Mouse (Mus musculus): ENCODE measurements at regions not wholly inside any gene's neighbourhood (a gene's known extent, or its start where the extent isn't known, plus 50 kb on each side); places are given as distances from the start of the nearest gene placed in this dataset.

- DNase-seq (ENCODE audit: low spot score) = no peak
- Histone ChIP-seq H3K36me3 (replicated peaks) (no peaks in the 10 kb centered on the region), H3K9me3 (replicated peaks) (no peaks in the 10 kb centered on the region), H3K4me3 (ENCODE audit: low read depth, low read length) (no peak overlapping the region), H3K4me1 (ENCODE audit: insufficient read depth, low read depth, low read length) (peaks cover 4% of the 10 kb centered on the region; the same call in 1 of the 2 replicates), H3K27me3 (ENCODE audit: insufficient read depth, low read length) (peaks cover 19% of the 10 kb centered on the region; the same call in 1 of the 2 replicates)
- no peak for TF ChIP-seq CTCF (IDR thresholded peaks at IDR 0.05; ENCODE audit: low read depth, low read length)
- no peak for TF ChIP-seq POLR2AphosphoS5 (IDR thresholded peaks at IDR 0.05; ENCODE audit: insufficient replicate concordance, low read depth, low read length)
- no peak for TF ChIP-seq GATA1 (IDR thresholded peaks at IDR 0.05; ENCODE audit: borderline replicate concordance, low read length)
- no peak for TF ChIP-seq TAL1 (conservative IDR thresholded peaks at IDR 0.05; ENCODE audit: low read depth, low read length)
- no peak for TF ChIP-seq GATA2 (IDR thresholded peaks at IDR 0.05; ENCODE audit: borderline replicate concordance, low read depth, low read length)
- no peak for ATAC-seq (ENCODE audit: extremely low read depth, insufficient number of reproducible peaks, low FRiP score, poor library complexity, severe bottlenecking)
Measured at GRCm38 (mm10) chr16:58294457-58294856, 113.8 kb upstream of the Dcbld2 start.

DNA sequence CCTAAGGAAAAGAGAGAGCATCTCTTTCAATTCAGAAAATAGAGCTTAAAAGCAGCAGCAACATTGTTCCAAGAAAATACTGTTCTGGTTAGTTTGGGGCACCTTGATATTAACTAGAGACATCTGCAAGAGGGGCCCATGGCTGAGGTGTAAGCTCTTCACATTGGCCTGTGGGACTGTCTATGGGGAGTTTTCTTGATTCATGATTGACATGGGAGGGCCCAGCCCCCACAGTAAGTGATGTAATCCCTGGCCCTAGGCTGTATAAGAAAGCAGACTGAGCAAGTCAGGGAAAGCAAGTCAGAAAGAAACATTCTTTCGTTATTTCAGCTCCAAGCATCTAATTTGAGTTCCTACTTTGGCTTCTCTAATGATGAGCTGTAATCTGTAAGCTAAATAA lies 113.1 kb upstream of the Dcbld2 start:
- no peak overlapping the region for H3K4me3 ChIP-seq (ENCODE audit: low read depth, low read length)

DNA sequence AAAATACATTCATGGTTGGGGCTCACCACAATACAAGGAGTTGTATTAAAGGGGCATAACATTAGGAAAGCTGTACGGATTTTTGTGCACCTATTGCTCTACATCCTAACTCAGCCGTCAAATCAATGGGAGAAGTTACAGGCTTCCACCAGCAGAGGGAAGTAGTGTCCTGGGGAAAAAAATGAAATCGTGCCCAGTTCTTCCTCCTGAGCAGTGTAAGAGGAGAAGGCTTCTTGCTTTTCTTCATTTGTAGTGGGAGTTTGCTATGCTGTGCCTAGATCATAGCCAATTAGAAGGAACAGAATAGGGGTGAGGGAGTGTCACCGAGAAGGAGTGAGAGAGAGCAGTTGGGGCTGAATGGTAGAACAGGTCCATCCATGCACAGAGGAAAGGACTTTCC lies 108.7 kb upstream of the Dcbld2 start:
- Histone ChIP-seq H3K4me1 (ENCODE audit: insufficient read depth, low read depth, low read length) (peaks cover 7% of the 10 kb centered on the region; the same call in 1 of the 2 replicates), H3K4me3 (ENCODE audit: low read depth, low read length) (no peak overlapping the region), H3K9me3 (replicated peaks) (no peaks in the 10 kb centered on the region), H3K27me3 (ENCODE audit: insufficient read depth, low read length) (no peaks in the 10 kb centered on the region), H3K36me3 (replicated peaks) (no peaks in the 10 kb centered on the region)
- peak; percentile 68 for ATAC-seq (ENCODE audit: extremely low read depth, insufficient number of reproducible peaks, low FRiP score, poor library complexity, severe bottlenecking)
- peak; percentile 7 for DNase-seq (ENCODE audit: low spot score)
- TF ChIP-seq POLR2AphosphoS5 (IDR thresholded peaks at IDR 0.05; ENCODE audit: insufficient replicate concordance, low read depth, low read length) = no peak
- TF ChIP-seq CTCF (IDR thresholded peaks at IDR 0.05; ENCODE audit: low read depth, low read length) = peak; percentile 38; the same call in 1 of the 2 replicates

More for the DNA sequence above, 113.1 kb upstream of the Dcbld2 start:
- Histone ChIP-seq H3K4me1 (ENCODE audit: insufficient read depth, low read depth, low read length) (peaks cover 7% of the 10 kb centered on the region; the same call in 1 of the 2 replicates), H3K9me3 (replicated peaks) (no peaks in the 10 kb centered on the region), H3K36me3 (replicated peaks) (no peaks in the 10 kb centered on the region), H3K27me3 (ENCODE audit: insufficient read depth, low read length) (peaks cover 19% of the 10 kb centered on the region; the same call in 1 of the 2 replicates)
- ATAC-seq (ENCODE audit: extremely low read depth, insufficient number of reproducible peaks, low FRiP score, poor library complexity, severe bottlenecking) (no peak), DNase-seq (ENCODE audit: low spot score) (no peak)
- TF ChIP-seq GATA2 (IDR thresholded peaks at IDR 0.05; ENCODE audit: borderline replicate concordance, low read depth, low read length) (no peak), GATA1 (IDR thresholded peaks at IDR 0.05; ENCODE audit: borderline replicate concordance, low read length) (no peak), CTCF (IDR thresholded peaks at IDR 0.05; ENCODE audit: low read depth, low read length) (no peak), POLR2AphosphoS5 (IDR thresholded peaks at IDR 0.05; ENCODE audit: insufficient replicate concordance, low read depth, low read length) (no peak), TAL1 (conservative IDR thresholded peaks at IDR 0.05; ENCODE audit: low read depth, low read length) (no peak)

DNA sequence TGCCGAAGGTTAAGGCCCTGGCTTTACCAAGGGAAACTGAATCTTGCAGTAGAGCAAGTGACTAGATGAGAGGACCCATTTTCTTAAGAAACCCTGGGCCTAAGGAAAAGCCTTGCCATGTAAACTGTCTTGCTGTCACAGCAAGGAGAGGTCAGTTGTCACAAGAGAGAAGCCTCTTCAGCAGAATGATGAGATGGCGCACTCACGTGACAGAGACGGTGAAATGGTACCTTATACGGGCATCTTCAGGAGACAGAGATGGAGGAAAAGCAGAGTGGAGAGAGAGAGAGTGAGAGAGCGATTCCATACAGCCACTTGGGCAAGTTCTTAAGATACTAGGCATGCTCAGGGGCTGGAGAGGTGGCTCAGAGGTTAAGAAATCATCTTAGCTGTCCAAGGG lies 108.1 kb upstream of the Dcbld2 start:
- Histone ChIP-seq H3K27me3 (ENCODE audit: insufficient read depth, low read length) (no peaks in the 10 kb centered on the region), H3K9me3 (replicated peaks) (no peaks in the 10 kb centered on the region), H3K4me1 (ENCODE audit: insufficient read depth, low read depth, low read length) (peaks cover 7% of the 10 kb centered on the region; the same call in 1 of the 2 replicates), H3K4me3 (ENCODE audit: low read depth, low read length) (no peak overlapping the region), H3K36me3 (replicated peaks) (no peaks in the 10 kb centered on the region)
- DNase-seq (ENCODE audit: low spot score) (no peak), ATAC-seq (ENCODE audit: extremely low read depth, insufficient number of reproducible peaks, low FRiP score, poor library complexity, severe bottlenecking) (no peak)
- no peak for TF ChIP-seq GATA2 (IDR thresholded peaks at IDR 0.05; ENCODE audit: borderline replicate concordance, low read depth, low read length)
- no peak for TF ChIP-seq POLR2AphosphoS5 (IDR thresholded peaks at IDR 0.05; ENCODE audit: insufficient replicate concordance, low read depth, low read length)
- no peak for TF ChIP-seq TAL1 (conservative IDR thresholded peaks at IDR 0.05; ENCODE audit: low read depth, low read length)
- no peak for TF ChIP-seq GATA1 (IDR thresholded peaks at IDR 0.05; ENCODE audit: borderline replicate concordance, low read length)
- TF ChIP-seq CTCF (IDR thresholded peaks at IDR 0.05; ENCODE audit: low read depth, low read length) = no peak

- no peak for TF ChIP-seq GATA1 (IDR thresholded peaks at IDR 0.05; ENCODE audit: borderline replicate concordance, low read length)
- TF ChIP-seq GATA2 (IDR thresholded peaks at IDR 0.05; ENCODE audit: borderline replicate concordance, low read depth, low read length) = no peak
- TF ChIP-seq TAL1 (conservative IDR thresholded peaks at IDR 0.05; ENCODE audit: low read depth, low read length) = no peak
- no peak for TF ChIP-seq CTCF (IDR thresholded peaks at IDR 0.05; ENCODE audit: low read depth, low read length)
- TF ChIP-seq POLR2AphosphoS5 (IDR thresholded peaks at IDR 0.05; ENCODE audit: insufficient replicate concordance, low read depth, low read length) = no peak
- H3K9me3 ChIP-seq (replicated peaks) = no peaks in the 10 kb centered on the region
Measured at GRCm38 (mm10) chr16:58303555-58303954, 104.7 kb upstream of the Dcbld2 start.

GRCm38 (mm10) chr16:58316889-58317455 lies 91.3 kb upstream of the Dcbld2 start:
- Histone ChIP-seq H3K4me1 (ENCODE audit: insufficient read depth, low read depth, low read length) (no peaks in the 10 kb centered on the region), H3K4me3 (ENCODE audit: low read depth, low read length) (no peak overlapping the region), H3K36me3 (replicated peaks) (no peaks in the 10 kb centered on the region), H3K9me3 (replicated peaks) (no peaks in the 10 kb centered on the region), H3K27me3 (ENCODE audit: insufficient read depth, low read length) (no peaks in the 10 kb centered on the region; the same call in 1 of the 2 replicates)
- ATAC-seq (ENCODE audit: extremely low read depth, insufficient number of reproducible peaks, low FRiP score, poor library complexity, severe bottlenecking) = no peak
- no peak for DNase-seq (ENCODE audit: low spot score)
- no peak for TF ChIP-seq CTCF (IDR thresholded peaks at IDR 0.05; ENCODE audit: low read depth, low read length)
- TF ChIP-seq GATA2 (IDR thresholded peaks at IDR 0.05; ENCODE audit: borderline replicate concordance, low read depth, low read length) = no peak
- TF ChIP-seq TAL1 (conservative IDR thresholded peaks at IDR 0.05; ENCODE audit: low read depth, low read length) = no peak
- no peak for TF ChIP-seq POLR2AphosphoS5 (IDR thresholded peaks at IDR 0.05; ENCODE audit: insufficient replicate concordance, low read depth, low read length)

More at GRCm38 (mm10) chr16:58303555-58303954, 104.7 kb upstream of the Dcbld2 start:
- Histone ChIP-seq H3K27me3 (ENCODE audit: insufficient read depth, low read length) (no peaks in the 10 kb centered on the region), H3K36me3 (replicated peaks) (no peaks in the 10 kb centered on the region), H3K4me1 (ENCODE audit: insufficient read depth, low read depth, low read length) (peaks cover 5% of the 10 kb centered on the region; the same call in 1 of the 2 replicates), H3K4me3 (ENCODE audit: low read depth, low read length) (no peak overlapping the region)
- ATAC-seq (ENCODE audit: extremely low read depth, insufficient number of reproducible peaks, low FRiP score, poor library complexity, severe bottlenecking) (no peak), DNase-seq (ENCODE audit: low spot score) (no peak)

Data from G1E (cell line).